Mouse (Mus musculus) kidney, adult 8-10 months (tissue): ENCODE results near the gene Alpi.

Experiments
- DNase-seq, 2 experiments: peaks; one replicate each; pipeline ENCODE4 v3.0.0; 2022

The Alpi gene

GRCm38 (mm10) chr1:87059042-87059665, 42.3 kb downstream of the Alpi start:
- DNase-seq = no peak

GRCm38 (mm10) chr1:87057075-87057474, 44.3 kb downstream of the Alpi start:
- no peak for DNase-seq

GRCm38 (mm10) chr1:87051369-87051768, 50.0 kb downstream of the Alpi start:
- DNase-seq = no peak

GRCm38 (mm10) chr1:87050700-87051099, 50.7 kb downstream of the Alpi start:
- DNase-seq = no peak

- DNase-seq = no peak
Observed at GRCm38 (mm10) chr1:87050072-87050471, 51.3 kb downstream of the Alpi start.
